Mouse (Mus musculus) liver, embryonic 14 days (tissue): ENCODE results near the gene Ifi208. TPM values are rescaled to one million over a fixed set of nuclear protein-coding genes. Genes with fewer than 3 reads are reported as not detected.

Experiments used
- polyA plus RNA-seq: library from polyadenylated mRNA; depleted of rRNA; stranded (reverse); fragments of >200 nt; gene quantifications from 2 replicates; pipeline ENCODE4 v1.2.3, GENCODE M21; 2012; rRNA removed

Ifi208 gene
- polyA plus RNA-seq, result 0.02 TPM in 1 of 2 replicates, not detected in the other

DNA sequence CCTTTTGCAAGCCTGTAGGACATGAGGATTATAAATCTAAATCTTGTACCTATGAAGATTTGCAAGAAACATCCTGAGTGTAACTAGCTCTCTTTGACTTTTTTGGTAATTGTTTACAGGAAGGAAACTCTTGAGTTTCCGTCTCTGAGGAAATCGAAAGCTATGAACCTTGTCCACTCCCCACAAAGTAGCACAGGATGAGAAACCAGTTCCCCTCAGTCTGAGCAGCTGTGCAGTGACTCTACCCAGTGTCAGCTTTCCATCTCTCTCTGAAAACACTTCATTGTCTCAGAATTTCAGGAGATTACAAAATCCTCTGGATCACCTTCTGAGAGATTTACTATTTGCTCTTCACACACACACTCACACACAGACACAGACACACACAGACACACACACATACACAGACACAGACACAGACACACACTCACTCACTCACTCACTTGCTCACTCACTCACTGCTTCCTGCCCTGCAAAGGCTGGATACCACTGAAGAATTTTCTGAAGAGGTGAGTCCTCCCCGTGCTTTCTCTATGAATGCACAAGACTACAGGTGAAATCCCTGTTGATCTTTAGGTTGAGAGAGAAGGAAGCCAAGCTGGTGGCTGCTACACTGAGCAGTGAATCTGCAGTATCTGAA, at the start of gene Ifi208:
TSS of gene Ifi208 (plus strand) at position 218 of the 640 bp plus-strand sequence.

DNA sequence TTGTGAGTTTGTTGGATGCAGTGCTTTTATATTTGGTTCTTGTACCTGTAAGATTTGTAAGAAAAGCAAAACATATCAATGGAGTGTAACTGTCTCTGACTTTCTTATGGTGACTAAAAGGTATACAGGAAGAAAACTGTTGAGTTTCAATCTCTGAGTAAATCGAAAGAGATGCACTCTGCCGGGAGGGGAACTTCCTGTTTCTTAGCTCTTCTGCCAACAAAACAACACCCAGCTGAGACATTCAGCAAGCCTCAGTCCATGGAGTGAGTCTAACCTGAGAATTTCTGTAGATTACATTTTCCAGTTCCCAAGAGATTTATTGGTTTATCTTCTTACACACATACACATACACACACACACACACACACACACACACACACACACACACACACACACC, 42.9 kb upstream of the Ifi208 start, which contains the start of gene Ifi209:
TSS of gene Ifi209 (plus strand) at position 296 of the 400 bp plus-strand sequence.

DNA sequence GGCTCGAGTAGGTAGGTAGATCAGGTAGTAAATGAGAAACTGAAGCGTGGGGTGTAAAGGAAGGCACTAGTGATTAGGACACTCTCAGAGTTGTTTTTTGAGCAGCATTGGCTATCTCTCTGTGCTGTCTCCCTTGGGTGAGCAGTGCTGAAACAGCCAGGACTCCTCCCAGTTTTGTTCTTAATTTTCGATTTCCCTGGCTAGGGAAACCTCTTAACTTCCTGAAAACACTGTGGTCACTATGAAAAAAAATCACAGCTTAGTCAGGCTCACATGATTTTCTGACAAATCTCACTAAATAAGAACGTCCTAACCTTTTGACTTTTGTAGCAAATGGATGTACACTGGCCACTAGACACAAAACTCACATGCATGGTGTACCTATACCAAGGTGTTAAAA, 68.2 kb downstream of the Ifi208 start, which contains the start of gene Ifi207:
TSS of gene Ifi207 (minus strand) at position 92 of the 400 bp plus-strand sequence.

Other genes with a start within 250 kb of the Ifi208 start
- 0.16 and 0.20 TPM in 2 replicates for gene Ifi206, start 182.6 kb upstream of the Ifi208 start, polyA plus RNA-seq
- 0.02 TPM in 1 of 2 replicates, not detected in the other for gene Ifi214, start 137.7 kb upstream of the Ifi208 start, polyA plus RNA-seq
- gene Ifi213, start 74.4 kb upstream of the Ifi208 start, polyA plus RNA-seq, result 0.15 and 0.21 TPM in 2 replicates
- 0.23 and 0.48 TPM in 2 replicates for gene Ifi209, start 42.8 kb upstream of the Ifi208 start, polyA plus RNA-seq
- gene Ifi207, start 68.1 kb downstream of the Ifi208 start, polyA plus RNA-seq, result 2.0 and 3.1 TPM in 2 replicates
- 2.7 and 3.9 TPM in 2 replicates for gene Ifi204, start 93.3 kb downstream of the Ifi208 start, polyA plus RNA-seq
- 1.3 and 1.7 TPM in 2 replicates for gene Ifi211, start 239.4 kb downstream of the Ifi208 start, polyA plus RNA-seq